Mouse (Mus musculus) adrenal gland, adult 18-20 months (tissue): ENCODE data around the gene Gemin7. TPM values are rescaled to one million over a fixed set of nuclear protein-coding genes. Genes with fewer than 3 reads are reported as not detected.

ENCODE experiments used
- DNase-seq, 2 experiments: peaks; one replicate each; pipeline ENCODE4 v3.0.0; 2021 to 2022; ENCODE audit warnings: low spot score in 2 of 2
- total RNA-seq, 2 experiments: library from RNA; stranded (reverse); gene quantifications; 1 replicate in 1 of 2; 2 replicates in 1 of 2; pipeline ENCODE4 v1.2.3; 2021

The Gemin7 gene
- total RNA-seq, 2 experiments from 2014 or later = 66.7 to 85.1 TPM

DNA sequence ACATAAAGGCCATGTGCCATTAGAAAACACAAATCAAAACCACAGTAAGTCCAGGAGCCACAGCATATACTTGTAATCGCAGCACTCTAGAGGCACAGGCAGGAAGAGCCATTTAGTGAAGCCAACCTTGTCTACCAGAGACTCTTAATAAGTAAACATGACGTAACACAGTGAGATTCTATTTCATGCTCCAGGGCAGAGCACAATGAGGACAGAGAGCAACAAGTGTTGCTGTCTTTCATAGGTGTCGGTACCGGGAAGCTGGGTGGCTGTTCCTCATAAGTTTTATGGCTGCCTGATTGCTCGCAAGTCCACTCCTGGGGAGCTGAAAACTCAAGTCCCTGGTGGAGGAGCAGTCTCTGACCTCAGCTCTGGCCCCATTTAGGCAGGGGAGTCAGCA lies 25.8 kb downstream of the Gemin7 start:
- no peak for DNase-seq

DNA sequence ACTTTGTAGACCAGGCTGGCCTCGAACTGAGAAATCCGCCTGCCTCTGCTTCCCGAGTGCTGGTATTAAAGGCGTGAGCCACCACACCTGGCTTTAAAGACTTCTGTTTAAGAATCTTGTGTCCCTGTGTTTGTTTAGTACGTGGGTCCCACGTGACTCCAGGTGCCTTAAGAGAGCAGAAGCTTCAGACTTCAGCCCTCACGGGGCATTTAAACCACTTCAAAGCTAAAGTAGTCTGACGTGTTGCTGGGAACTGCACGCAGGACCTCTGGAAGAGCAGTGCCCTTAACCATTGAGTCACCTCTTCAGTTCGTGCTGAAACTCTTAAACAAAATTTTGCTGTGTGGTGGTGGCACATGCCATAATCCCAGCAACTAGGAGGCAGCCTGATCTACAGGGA lies 28.0 kb downstream of the Gemin7 start:
- no peak for DNase-seq

DNA sequence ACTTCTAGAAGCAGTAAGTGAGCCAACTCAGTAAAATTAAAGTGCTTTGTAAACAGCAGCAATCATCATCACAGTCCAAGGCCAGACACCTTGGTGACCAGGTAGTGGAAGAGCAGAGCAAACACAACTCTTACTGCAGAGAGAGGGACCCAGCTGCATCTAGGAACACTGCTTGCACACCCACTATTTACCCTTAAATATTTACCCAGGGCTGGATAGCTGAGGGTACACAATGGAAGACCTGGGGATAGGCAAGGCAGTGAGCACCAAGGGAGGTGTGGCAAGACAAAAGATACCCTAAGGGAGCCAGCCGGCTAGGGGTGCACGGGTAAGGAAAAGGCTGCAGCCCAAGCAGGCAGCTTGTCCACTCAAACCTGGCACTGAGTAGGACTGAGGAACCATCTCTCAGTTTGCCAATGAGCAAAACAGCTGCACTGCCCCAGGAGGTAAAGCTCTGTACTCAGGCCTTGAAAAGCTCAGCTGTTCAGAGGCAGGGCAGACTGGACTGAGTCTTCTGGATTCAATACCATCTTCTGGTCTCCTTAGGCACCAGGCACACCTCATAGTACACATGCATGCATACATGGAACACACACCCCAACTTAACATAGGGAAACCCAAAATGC lies 29.9 kb downstream of the Gemin7 start:
- no peak for DNase-seq

DNA sequence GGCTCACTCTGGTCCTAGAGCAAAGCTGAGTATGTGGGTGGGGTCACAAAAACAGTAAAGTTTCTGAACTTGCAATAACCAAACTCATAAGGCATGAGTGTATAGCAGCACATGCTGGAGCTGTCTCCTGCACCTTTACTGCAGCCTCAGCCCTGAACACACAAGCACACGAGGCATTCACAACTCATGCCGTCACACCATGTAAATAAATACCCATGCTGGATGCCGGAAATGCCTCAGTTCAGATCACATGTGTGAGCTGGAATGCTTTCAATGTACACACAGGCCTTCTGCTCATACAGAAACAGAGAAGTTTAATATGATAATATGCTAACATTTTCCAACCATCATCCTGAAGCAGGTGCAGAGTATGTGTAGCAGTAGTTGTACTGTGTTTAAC lies 31.4 kb downstream of the Gemin7 start:
- no peak for DNase-seq

DNA sequence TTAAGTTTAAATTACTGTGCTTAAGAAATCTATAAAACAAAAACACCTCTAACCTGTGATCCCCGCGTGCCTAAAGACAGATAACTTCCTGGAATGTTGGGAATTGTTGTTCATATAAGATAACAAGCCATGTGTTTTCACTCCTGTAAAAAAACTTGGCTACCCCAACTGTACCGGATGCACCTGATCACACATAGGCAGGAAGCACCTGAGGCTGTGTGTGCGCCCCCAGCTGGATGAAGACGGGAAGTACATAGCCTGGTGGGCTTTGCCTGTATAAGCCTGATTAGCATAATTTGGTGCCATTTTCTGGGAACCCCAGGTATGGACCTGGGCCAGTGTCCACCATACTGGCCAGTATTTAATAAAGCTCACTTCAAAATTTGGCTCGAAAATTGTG lies 33.8 kb downstream of the Gemin7 start:
- no peak for DNase-seq

DNA sequence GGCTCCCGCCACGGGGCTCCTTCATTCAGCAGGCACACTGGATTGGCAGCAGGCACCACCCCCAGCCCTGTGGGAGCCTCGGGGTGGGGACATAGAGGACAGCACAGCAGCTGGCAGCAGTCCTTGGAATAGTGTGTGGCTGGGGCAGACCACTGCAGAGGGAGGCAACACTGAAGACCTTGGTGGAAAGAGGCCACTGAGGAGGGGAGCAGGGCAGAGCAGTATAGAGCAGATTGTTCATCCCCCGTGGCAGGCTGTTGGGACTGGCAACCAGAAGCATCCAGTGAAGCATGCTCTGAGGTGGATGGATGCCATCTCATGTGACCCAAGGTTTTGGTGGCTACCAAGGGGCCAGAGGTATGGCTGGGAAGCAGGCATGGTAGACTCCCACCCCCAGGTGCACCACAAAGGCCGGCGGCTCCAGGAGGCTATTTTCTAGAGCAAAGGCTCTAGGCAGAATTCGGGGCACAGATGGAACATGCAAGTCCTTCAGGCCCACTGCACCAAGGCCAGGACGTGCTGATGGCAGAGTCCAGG lies 35.2 kb downstream of the Gemin7 start:
- no peak for DNase-seq

DNA sequence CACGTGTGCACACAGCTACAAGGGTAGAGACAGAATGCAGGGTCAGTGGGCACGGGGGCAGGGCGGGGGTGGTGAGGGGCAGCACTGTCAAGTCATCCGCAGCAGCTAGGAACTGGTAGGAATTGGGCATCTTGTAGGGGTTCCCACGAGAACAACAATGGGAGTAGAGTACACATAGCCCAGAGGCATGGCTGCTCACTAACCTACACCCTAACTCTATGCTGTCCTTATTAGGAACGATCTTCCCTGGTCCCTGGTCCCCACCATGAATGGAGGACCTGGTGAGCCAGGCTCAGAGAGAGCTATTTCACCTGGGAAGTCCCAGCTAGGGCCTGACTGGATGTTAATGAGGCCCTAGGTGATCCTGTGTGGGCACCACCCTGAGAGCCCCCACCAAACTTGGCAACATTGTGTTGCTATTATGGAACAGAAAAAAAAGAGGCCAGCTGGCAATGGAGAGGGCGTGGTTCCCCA lies 35.7 kb downstream of the Gemin7 start:
- no peak for DNase-seq

DNA sequence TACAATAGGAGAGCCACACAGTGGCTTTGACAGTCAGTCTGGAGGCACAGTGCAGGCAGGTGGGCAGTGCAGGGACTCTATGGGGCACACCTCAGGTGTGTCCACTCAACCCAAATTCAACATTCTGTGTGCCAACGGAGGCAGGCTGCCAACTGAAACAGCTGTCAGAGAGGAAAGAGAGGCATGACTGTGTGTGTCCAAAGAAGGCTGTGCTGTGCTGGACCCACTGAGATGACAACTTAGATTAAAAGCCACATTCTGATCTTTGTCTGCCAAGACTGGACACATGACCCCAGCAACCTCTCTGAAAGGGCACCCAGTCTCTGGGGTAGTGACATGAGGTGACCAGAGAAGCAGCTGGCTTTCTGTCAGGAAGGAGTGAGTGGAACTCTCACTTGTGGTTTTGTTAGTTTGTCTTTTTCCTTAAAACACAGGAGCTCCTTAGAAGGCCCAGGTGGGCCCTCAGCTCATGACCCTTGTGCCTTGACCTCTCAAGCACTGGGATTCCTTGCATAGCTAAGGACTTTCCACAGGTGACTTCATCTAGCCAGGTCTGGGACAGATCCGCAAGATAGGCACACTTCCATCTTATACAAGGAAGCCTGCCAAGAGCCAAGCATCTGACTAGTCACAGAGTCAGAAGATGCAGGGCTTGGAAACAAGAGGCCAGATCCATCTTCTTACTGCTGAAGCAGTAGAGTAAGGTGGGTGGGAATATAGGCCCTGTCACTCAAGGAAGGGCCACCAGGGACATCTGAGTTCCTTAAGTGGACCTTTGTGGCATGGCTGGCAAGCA lies 36.4 kb downstream of the Gemin7 start:
- DNase-seq = no peak

DNA sequence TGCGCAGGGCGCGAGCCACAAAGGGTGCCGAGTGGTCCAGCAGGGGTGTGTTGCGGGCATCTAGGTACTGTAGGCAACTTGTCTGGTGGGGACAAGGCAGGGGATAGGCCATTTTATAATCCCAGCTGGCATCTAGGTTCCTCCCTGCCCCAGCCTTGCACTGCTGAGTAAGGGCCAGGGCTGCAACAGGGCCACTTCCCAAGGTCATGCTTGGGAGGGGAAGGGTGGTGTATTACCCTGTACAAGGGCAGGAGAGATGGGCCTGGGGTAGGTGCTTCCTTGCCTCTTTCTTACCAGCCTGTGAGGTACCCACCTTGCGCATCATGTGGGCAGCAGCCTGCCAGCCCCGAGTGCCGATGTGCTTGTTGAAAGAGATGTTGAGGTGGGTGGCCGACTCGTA lies 42.7 kb downstream of the Gemin7 start:
- no peak for DNase-seq

DNA sequence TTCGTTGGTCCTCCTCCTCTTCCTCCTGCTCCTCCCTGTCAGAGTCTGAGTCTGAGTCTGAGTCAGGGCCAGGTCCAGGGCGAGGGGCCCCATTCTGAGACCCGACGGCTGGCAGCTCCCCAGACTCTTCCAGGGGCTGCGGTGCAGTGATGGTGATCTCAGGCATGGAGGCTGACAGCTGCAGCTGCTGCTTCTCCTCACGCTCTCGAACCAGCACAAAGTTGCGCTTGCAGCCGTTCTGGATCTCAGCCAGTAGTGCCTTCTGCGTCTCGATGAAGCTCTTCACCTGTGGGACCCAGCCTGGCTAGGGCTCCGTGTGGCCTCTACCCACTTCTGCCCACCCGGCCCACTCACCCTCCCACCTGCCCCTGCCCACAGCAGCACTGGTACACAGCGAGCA lies 45.2 kb downstream of the Gemin7 start:
- DNase-seq = no peak

DNA sequence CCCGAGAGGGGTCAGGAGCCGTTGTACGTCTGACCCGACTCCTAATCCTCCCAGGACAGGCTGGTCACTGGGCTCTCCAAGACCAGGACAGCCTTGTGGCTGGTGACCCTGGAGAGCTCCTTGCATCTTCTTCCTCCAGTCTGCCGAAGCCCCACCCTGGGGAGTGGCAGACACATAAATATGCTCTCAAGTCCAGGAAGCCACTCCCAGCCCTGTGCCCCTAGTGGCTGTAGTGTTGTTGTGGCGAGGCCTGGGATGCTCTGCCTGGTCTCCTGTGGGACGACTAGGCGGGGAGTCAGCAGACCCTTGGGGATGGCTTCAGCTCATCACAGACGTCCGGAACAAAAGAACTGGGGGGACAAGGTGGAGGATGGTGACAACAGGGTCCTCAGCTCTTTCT lies 46.3 kb downstream of the Gemin7 start:
- DNase-seq = no peak

DNA sequence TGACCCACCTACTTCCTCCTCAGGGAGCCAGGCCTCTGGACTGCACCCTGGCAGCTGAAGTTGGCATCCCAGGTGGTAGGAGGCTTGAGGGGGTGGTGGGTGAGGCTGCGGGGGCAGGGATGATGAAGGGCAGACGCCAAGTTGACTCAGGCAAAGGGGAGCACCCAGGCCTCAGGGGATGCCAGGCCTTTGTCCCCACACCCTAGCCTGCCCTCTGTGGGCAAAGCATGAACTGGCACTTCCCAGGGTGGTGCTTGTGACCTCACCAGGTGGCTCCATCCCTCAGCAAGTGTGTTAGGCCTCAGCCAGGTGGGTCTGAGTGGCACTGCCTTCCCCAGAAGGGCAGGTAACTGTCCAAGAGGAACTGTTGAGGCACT lies 52.3 kb downstream of the Gemin7 start:
- DNase-seq = no peak

DNA sequence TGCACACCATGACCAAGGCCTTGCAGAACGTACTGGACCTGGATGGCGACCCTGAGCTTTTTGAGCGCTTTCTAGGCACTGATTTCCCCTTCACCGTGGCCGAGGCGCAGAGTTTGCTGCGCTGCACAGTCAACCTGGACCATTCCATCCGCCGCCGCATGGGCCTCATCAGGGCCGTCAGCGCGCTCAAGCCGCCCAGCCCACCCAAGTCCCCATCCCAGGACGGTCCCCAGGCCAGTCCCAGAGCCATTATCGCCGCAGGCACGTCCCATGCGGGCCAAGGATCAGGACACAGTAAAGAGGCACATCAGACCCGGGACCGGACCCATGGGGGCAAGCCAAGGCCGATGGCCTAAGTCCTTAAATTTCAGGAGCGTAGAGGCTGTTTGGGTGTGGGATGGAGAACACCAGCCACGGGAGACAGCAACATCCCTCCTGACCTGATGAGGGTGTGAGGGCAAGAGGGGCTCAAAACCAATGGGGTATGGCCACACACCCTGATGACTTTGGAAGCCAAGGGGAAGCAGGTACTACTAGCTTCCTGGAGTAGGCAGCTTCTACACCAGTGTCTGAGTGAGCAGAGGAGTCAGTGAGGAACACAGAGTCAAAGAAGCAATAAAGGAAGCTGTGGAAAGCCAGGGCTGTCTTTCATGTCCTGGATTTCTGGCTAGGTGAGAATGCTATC lies 52.8 kb downstream of the Gemin7 start:
- no peak for DNase-seq

DNA sequence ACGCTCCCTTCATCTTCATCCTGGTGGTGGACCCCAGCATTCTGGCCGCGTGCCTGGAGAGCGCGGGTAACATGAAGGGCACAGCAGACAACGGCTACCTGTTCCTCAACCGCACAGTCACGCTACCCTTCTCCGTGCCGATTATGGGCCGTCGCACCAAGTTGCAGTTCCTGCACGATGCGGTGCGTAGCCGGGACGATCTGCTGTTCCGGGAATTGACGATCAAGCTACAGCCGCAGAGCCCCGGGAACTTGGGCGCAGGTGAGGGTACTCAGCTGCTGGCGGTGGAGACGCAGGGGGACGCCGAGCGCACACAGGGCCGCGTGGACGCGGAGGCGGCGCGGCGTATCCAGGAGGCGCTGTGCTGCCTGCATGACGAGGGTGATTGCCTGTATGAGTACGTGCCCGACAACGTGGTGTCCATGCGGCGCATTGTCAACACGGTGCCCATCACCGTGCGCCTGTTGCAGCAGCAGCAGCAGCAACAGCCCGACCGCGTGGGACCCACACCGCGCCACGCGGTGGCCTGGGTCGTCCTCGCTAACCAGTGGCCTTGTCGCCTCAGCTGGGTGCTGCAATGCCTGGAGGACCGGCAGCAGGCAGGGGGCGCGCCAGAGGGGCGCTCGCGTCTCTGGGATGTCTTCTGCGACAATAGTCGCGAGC lies 53.5 kb downstream of the Gemin7 start:
- peak; percentile 37 to 55 for DNase-seq

DNA sequence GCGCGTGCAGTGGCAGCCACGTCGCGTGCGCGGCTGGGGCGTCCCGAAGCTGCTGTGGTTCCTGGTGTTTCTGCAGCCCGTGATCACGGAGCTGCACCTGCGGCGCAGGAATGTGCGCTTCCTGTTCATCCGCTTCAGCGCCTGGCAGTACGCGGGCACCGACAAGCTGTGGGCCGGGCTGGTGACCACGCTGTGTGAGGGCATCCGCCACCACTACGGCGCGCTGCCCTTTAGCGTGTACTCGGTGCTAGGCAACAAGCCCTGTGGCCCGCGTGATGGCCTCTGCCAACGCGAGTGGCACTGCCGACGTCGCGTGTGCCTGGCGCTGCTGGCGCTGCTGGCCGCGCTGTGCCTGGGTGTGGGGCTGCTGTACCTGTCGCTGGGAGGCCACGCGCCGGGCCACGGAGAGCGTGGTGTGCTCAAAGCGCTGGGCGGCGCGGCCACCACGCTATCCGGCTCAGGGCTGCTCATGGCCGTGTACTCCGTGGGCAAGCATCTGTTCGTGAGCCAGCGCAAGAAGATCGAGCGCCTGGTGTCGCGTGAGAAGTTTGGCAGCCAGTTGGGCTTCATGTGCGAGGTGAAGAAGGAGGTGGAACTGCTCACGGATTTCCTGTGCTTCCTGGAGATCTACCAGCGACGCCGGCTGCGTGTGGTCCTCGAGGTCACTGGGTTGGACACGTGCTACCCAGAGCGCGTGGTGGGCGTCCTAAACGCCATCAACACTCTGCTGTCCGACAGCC lies 54.2 kb downstream of the Gemin7 start:
- DNase-seq = no peak

DNA sequence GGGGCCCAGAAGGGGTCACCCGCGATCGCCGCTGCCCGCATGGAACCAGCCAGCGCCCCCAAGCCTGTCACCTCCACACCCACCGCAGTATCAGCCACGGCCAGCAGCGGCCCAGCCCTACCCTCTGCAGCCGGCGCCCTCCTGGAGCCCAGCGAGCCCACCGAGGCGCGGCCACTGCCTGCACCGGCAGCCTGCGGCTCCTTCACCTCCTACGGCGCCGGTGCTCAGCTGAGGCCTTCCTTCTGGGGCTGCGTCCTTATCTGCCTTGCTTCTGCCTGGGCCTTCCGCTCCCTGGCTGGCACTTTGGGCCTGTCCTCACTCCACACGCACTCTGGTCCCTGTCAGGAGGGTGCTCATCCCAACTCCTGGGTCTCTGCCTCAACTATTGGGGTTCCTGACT lies 57.4 kb downstream of the Gemin7 start:
- DNase-seq = no peak

DNA sequence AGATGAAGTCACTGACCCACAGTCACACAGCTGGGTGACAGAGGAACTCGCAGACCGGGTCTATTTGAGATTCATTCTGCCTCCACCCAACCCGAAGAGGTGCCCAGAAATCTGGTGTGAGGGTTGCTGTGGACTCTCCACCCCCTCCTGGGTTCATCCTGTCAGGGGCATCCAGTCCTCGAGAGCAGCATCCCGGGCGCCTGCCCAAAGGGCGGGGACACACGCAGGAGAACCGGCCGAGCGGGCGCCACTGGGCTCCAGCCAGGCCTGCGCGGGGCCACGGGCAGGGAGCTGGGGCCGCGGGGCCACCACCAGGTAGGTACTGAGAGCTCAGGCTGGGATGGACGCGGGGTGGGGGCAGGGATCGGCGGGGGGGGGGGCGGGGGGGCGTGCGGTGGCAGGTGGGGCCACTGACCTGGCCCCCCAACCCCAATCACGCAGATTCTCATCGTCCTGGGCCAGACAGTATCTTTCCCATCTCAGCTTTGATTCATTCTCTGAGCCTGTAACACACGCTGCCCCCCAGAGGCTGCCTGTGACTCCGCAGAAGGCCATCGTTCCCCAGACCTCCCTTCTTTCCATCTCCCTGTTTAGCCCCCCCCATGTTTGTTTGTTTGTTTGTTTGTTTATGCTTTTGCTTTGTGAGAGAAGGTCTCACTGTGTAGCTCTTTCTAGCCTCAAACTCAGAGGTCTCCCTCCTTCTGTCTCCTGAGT lies 59.6 kb downstream of the Gemin7 start, which contains the start of gene Nkpd1:
Gene Nkpd1, plus strand, starts transcription at position 187 of the 714 bp plus-strand sequence.
- DNase-seq = no peak
